Mouse (Mus musculus): ENCODE data around the gene Zfp553. TPM values are rescaled to one million over a fixed set of nuclear protein-coding genes. Genes with fewer than 3 reads are reported as not detected.

The Zfp553 gene
- polyA plus RNA-seq, 1 experiment: 5.7 TPM

DNA sequence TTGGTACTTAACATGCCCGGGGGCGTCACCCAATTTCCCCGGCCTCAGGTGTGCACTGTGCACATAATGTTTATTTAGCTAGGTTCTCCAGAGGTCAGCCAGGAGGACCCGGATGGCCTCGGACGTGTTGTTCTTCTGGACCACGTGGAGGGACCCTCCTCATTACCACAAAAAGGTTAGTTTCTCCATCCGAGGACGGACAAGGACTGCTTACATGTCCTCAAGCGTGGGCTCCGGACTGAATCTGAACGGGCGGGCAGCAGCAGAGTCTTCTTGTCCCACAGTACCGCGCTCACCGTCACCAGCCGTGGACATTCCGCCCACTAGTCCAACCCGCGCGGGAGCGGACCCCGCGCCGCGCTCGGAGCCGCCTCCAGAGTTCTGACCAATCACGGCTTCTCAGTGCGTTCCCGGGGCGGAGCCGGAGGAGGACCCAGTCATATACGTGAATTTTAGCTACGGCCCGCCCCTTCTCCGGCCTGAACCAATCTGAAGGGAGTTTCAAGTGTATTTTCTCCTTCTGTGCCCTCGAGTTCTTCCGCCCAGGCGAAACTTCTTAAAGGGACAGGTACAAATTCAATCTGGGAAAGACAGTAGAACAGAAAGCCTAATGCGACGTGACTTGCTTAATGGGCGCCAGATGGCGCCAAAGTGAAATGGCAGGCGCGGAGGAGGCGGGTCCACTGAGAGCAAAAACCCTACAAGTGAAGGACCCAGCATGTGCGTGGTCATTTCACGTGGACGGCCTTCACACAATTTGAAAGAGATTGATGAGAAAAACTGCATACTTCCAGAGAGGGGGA is 27.6 kb downstream of the Zfp553 start, which contains the start of gene Dctpp1:
Dctpp1 (minus strand) TSS at position 401 of the 803 bp plus-strand sequence.
- peak; percentile 98 for DNase-seq (ENCODE audit: low read depth, low spot score)
- under 1% methylated on average over 50 of the region's 50 CpGs for WGBS

DNA sequence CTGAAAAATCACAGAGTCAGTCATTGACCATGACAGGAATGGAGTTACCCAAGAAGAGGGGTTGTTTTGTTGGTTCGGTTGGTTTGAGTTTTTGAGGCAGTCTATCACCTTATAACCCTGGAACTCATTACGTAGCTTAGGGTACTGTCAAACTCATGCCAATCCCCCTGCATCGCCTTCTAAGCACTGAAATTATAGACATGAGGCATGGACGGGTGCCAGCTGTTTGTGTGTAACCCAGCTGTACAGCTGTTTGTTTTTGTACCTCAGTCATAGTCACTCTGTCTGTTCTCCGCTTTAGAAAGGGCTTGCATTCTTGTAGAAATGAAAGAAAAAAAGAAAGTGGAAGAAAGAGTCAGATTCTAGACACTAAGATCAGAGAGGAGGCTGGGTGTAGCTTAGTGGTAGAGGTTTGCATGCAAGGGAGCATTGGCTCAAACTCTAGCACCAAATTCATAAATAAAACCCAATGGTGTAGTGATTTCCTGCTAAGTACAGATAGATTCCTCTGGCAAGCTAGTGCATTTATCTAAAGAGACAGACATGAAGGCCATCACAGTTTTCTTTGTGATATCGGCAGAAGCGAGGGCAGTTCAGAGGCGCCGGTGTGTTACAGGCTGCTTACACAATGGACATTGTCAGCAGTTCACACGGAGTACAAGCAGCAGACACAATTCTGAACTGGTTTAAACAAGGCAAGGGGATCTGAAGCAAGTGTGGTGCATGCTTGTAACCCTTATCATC is 29.5 kb downstream of the Zfp553 start:
- 83% methylated on average over 10 of the region's 10 CpGs for WGBS
- no peak for DNase-seq (ENCODE audit: low read depth, low spot score)

DNA sequence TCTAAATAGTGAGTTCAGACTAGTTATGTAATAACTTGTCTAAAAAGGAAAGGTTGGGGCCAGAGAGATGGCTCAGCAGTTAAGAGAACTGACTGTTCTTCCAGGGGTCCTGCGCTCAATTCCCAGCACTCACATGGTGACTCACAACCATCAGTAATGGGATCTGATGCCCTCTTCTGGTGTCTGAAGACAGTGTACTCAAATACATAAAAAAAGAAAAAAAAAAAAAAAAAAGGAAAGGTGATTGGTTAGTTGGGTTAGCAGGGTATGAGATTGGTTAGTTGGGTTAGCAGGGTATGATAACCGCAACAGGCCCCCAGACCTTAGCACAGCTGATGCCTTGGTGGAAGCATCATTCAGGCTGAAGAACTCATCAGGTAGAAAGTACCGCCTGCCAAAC is 30.7 kb downstream of the Zfp553 start:
- no peak for DNase-seq (ENCODE audit: low read depth, low spot score)
- 96% methylated on average over 3 of the region's 3 CpGs for WGBS

DNA sequence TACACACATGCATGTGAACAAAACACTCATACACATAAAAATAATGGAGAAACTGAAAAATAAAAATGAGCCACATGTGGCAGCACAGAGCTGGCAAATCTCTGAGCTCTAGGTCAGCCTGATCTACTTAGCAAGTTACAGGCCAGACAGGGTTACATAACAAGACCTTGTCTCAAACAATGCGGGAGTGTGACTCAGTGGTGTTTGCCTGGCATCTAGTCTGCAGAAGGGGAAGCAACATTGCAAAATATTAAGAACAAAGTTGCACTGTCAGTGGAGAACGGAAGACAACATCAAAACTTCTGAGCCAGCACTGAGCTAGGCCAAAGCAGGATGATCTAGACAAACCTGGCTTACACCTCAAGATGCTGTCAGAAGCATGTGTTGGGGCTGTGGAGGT is 37.4 kb downstream of the Zfp553 start:
- 62% methylated on average over 2 of the region's 2 CpGs for WGBS
- DNase-seq (ENCODE audit: low read depth, low spot score): no peak

DNA sequence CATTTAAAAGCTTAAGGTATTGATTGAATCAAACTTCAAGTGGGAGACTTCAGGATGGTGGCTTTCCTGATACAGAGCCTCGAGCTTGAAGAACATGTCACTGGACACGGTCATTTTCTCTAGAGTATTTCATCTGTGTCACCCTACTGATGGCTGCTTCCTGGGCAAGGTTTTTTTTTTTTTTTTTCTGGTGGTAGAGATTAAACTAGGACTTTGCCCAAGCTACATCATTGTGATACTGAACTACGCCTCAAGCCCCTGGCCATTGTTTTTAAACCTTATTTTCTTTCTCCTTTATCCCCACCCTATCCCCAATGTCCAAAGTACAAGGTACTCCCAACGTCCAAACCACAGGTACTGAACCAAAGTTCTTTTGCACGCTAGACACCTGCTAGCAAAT is 37.8 kb downstream of the Zfp553 start:
- WGBS: 35% methylated on average over 5 of the region's 5 CpGs
- no peak for DNase-seq (ENCODE audit: low read depth, low spot score)

DNA sequence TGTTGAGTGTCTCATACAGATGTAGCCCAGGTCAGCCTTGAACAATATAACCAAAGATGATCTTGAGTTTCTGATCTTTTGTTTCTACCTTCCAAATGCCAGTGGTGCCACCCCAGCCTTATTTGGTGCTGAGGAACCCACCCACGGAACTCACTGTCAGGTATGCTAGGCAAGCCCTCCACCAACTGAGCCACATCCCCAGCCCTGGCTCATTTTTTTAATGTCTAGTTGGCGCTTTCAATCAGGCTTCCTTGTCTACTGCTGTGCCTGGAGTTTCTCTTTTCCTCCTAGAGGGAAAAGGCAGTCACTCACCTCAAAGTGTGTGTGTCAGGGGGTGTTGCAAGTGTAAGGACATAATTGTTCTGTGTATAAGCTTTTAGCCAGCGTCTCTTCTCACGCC is 38.2 kb downstream of the Zfp553 start:
- 55% methylated on average over 4 of the region's 4 CpGs for WGBS
- DNase-seq (ENCODE audit: low read depth, low spot score): no peak

DNA sequence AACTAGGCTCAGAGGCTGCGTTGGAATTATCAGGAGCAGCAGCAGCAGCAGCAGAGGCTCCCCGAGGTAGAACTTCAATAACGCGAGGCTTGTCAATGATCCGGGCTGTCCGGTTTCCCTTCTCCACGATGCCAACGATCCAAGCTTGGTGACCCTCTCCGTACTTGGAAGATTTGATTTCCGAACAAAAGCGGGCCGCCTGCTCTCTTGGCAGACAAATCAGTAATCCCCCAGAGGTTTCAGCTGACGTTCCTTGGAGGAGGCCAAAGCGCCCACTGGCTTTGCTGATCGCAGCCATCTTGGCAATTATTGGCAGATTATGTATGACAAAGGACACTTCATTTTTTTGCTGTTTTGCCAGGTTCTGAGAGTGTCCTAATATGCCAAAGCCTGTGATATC is 39.7 kb downstream of the Zfp553 start:
- no peak for DNase-seq (ENCODE audit: low read depth, low spot score)
- 91% methylated on average over 15 of the region's 15 CpGs for WGBS

DNA sequence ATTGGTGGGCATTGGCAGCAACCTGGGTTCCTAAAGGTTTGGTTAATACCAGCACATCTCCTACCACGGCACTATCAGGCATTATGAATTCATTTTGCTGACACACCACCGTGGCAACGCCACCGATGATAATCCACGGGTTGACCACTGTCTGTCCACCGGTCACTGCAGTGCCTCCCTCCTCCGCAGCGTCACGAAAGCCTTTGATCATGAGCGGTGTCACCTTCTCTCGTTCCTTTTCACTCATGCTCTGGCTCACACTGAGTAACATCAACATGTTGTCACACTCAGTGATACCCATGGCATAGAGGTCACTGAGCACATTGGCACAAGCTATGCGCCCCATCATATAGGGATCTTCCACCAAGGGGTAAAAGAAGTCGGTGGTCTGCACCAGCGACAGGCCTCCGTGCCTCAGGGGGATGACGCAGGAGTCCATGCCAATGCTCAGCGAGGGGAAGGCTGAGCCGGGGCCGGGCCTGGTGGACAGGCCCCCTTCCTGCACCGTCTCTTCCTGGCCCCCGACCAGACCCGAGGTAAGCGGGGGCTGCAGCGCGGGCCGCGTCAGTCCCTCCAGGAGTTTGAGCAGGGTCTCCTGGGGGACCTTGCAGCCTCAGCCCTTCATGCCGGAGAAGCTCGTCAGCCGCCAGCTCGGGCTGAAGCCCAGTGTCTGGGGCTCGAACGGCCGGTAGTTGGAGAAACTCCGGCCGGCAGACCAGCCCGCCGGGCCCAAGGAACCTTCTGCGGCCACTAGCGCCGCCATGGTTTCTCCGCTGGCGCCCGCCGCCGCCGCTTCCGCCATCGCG is 40.5 kb downstream of the Zfp553 start:
- 6% methylated on average over 50 of the region's 50 CpGs for WGBS
- DNase-seq (ENCODE audit: low read depth, low spot score): no peak

DNA sequence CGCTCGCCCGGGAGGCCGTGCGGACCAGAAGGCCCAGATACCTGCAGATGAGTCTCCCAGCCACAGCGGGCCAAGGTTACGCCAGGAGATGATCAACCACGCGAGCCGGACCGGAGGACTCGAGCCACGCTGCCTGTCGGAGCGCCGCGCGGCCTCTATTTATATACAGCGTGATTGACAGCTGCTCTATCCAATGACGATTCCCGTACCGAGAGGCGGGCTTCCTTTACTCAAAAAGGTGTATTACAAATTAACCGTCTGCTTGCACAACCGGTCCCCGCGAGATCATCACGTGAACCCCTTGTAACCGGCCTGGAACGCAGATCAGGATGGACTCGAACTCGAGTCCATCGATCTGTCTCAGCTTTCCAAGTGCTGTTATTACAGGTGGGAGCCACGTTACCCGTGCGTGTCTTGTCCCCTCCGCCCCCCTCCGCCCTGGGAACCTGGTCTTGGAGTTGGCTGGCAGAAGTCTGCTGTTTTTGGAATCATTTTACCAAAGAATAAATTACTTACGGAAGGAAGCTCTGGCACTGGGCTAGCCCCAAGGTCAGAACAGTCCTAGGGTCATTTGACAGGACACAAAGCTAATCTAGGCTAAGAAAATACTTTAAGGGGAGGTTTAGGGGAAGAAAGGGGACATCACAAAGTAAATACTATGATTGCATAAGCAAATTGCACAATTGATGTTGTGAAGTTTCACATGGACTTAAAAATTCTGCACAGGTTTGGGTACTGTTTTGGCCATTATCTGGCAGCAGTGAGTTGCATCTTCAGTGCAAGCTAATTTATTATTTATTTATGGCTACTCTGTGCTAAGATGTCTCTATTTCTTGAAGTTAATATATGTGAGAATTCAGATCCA is 41.3 kb downstream of the Zfp553 start, which contains the start of gene Sephs2:
Sephs2 (minus strand) TSS at position 131 of the 865 bp plus-strand sequence.
- WGBS: 3% methylated on average over 39 of the region's 39 CpGs

DNA sequence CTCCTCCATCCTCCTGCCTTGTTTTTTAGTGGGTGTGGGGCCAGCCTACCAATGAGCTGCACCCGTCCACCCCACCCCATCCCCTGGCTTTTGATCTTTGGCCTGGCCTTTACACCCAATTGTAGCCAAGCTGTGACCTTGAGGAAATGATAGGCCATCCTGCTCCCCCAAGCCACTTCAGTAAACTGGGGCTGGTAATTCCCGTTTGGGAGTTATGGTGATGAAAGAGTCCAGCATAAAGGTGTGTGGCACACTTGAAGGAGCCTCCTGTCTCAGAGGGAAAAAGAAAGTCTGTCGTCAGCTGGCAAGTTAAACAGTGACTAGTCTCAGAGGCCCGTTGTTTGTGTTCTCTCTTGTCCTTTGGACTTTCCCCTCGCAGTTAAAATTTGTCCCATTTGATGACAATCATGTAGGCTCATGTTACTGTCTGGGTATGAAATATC is 43.7 kb downstream of the Zfp553 start:
- DNase-seq (ENCODE audit: low read depth, low spot score): peak; percentile 91
- WGBS: 25% methylated on average over 5 of the region's 5 CpGs

More for the DNA sequence above, 41.3 kb downstream of the Zfp553 start, which contains the start of gene Sephs2:
- DNase-seq (ENCODE audit: low read depth, low spot score): peak; percentile 91

DNA sequence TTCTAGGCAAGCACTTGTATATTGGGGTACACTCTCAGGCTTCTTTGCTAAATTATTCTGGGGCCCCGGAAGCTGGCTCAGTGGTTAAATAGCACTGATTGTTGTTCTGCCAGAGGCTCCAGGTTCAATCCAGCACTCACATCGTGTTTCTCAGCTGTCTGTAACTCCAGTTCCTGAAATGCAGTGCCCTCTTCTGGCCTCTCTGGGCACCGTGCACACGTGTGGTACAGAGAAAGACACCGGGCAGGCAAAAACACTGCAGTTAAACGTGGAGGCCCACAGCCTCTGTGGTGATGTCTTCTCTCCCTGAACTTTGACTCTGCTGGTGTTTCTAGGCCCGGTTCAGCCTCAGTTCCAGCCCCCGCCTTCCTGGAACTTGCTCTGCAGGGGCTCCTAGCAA is 45.5 kb downstream of the Zfp553 start:
- DNase-seq (ENCODE audit: low read depth, low spot score): no peak
- WGBS: 10% methylated on average over 8 of the region's 8 CpGs

DNA sequence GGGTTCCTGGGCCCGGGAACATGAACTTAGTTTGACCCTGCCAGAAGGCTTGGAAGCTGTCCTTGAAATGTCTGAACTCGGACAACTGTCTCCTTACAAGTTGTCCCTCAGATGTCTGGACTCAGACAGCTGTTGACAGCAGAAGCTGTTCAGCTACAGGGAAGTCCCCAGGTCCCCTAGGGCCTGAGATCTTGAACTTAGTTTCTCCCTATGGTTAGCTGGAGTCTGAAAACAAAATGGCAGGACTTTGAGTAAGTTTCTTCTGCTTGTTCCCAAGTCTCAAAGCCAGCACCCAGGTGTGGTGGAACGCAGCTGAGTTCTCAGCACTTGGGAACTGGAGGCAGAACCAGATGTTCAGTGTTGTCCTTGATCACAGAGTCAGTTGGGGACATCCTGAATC is 47.2 kb downstream of the Zfp553 start:
- WGBS: 74% methylated on average over 3 of the region's 3 CpGs
- no peak for DNase-seq (ENCODE audit: low read depth, low spot score)

DNA sequence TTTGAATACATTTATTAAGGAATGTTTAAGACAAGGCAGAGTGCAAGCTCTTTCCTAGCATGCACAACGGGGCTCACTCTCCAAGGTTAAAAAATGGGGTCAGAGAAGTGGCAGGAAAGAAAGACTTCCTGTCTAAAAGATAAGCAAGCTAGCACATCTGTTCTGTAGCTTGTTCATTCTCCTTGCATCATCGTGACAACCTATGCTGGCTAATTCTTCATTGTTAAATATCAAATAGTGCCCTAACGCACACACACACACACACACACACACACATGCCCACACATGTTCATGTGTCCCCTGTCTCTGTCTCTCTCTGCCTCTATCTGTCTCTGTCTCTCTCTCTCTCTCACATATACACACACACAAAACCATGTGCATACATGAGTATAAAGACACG is 48.3 kb downstream of the Zfp553 start:
- no peak for DNase-seq (ENCODE audit: low read depth, low spot score)
- WGBS: 65% methylated on average over 4 of the region's 4 CpGs

DNA sequence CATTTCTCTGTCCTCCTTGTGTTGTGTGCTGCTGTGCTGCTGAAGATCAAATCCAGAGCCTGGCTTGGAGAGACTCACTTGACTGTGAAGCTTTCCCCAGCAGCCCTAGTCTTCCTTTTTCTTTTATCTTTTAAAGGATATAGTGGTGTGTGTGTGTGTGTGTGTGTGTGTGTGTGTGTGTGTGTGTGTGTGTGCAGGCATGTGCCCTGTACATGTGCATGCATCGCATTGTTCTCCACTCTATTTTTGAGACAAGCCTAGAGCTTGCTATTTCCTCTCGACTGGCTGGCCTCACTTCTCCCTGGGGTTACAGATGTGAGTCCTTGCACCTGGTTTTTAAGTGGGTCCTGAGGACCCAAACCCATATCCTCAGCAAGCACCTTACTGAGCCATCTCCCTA is 49.3 kb downstream of the Zfp553 start:
- no peak for DNase-seq (ENCODE audit: low read depth, low spot score)
- 77% methylated on average over 2 of the region's 2 CpGs for WGBS

DNA sequence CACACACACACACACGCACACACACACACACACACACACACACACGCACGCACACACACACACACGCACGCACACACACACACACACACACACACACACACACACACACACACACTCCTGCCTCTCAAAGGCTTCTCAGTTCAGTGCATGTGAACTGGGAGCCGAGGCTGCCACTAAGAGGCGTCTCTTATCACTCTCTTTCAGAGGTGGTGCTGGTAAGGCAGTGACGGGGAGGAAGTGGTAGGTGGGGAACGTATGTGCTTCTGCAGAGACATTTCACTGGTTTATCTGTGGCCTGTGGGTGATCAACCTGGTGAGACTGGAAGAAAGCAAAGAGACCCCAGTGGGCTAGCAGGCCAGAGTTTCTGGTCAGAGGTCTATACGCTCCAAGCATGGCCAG is 52.3 kb downstream of the Zfp553 start:
- DNase-seq (ENCODE audit: low read depth, low spot score): no peak
- 74% methylated on average over 7 of the region's 10 CpGs for WGBS

Measured in large intestine, adult 2 months (tissue).